Mouse (Mus musculus): Measurements from ENCODE around the gene Mlf2. TPM values are rescaled to one million over a fixed set of nuclear protein-coding genes. Genes with fewer than 3 reads are reported as not detected.

Gene Mlf2
- polyA plus RNA-seq, 1 experiment from 2014 or later: 546 TPM

DNA sequence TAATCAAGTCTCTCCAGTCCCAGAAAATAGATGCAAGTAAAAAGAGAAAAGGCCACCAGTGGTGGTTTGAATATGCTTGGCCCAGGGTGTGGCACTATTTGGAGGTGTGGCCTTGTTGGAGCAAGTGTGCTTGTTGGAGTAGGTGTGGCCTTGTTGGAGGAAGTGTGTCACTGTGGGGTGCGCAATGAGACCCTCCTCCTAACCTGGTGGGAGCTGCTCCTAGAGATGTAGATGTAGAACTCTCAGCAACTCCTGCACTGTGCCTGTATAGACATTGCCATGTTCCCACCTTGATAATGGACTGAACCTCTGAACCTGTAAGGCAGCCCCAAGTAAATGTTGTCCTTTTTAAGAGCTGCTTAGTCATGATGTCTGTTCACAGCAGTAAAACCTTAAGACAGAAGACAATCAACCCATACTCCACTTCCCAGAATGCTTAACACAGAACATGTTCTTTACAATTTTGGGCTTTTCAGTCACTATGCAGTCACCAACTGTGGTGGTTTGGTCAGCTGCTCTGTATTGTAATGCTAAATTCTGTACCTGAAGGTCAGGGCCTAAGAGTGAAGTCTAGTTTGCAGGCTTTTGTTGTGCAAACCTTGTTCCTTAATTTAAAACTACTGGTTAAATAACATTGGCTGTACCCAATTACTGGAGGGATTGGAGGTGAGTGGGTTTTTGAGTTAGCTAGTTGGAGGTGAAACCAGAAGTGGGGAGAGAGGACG is 23.0 kb downstream of the Mlf2 start:
- Histone ChIP-seq H3K27me3 (replicated peaks) (no peaks in the 10 kb centered on the region), H3K4me3 (no peak overlapping the region), H3K36me3 (peaks cover 37% of the 10 kb centered on the region), H3K9me3 (no peaks in the 10 kb centered on the region), H3K4me1 (no peaks in the 10 kb centered on the region), H3K27ac (no peak overlapping the region), H3K4me2 (replicated peaks) (no peak overlapping the region), H3K9ac (no peak overlapping the region)
- WGBS: 90% methylated on average over 2 of the region's 2 CpGs
- ATAC-seq (ENCODE audit: low FRiP score, low read depth): no peak

DNA sequence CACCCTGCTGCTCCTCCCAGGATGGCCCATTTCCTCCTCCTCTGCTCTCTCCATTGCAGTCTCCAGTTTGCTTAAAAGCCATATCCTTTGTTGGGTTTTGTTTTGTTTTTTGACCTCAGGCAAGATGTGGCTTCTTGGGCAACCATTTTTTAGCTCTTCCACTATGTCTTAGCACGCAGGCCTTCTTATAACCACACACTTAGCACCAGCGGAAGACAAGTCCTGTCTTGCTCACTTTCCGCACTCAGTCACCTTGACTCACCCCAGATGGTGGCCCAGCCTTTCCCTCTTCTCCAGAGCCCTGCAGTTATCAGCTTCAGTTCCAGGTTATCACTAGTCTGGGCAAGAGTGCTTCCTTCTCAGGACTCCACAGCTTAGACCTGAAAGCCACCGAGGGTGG is 24.0 kb downstream of the Mlf2 start:
- no peak overlapping the region for H3K27ac ChIP-seq
- peaks cover 48% of the 10 kb centered on the region for H3K36me3 ChIP-seq
- WGBS: 92% methylated on average over 4 of the region's 4 CpGs

DNA sequence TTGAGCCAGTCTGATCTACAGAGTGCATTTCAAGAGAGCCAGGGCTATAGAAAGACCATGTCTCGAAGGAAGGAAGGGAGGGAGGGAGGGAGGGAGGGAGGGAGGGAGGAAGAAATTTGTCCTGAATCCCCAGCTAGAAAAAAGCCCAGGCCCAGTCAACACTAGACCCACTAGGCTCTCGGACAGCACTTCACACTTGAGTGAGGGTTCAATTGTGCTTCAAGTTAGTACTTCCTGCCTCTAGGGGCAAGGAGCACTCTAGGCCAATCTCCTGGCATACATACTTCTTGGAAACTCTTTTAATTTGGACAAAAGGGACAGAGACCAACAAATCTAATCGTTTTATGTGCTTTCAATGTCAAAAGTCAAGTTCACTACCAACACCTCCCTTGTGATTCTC is 26.9 kb downstream of the Mlf2 start:
- ATAC-seq (ENCODE audit: low FRiP score, low read depth): no peak
- H3K4me1 ChIP-seq: no peaks in the 10 kb centered on the region
- no peaks in the 10 kb centered on the region for H3K9me3 ChIP-seq
- 82% methylated on average over 3 of the region's 3 CpGs for WGBS
- no peak overlapping the region for H3K27ac ChIP-seq
- no peak overlapping the region for H3K4me2 ChIP-seq (replicated peaks)
- peaks cover 71% of the 10 kb centered on the region for H3K36me3 ChIP-seq
- H3K9ac ChIP-seq: no peak overlapping the region
- no peak overlapping the region for H3K4me3 ChIP-seq
- no peaks in the 10 kb centered on the region for H3K27me3 ChIP-seq (replicated peaks)

More for the DNA sequence above, 24.0 kb downstream of the Mlf2 start:
- H3K4me1 ChIP-seq: no peaks in the 10 kb centered on the region
- H3K4me2 ChIP-seq (replicated peaks): no peak overlapping the region
- H3K9ac ChIP-seq: no peak overlapping the region
- H3K9me3 ChIP-seq: no peaks in the 10 kb centered on the region
- no peaks in the 10 kb centered on the region for H3K27me3 ChIP-seq (replicated peaks)
- no peak for ATAC-seq (ENCODE audit: low FRiP score, low read depth)
- no peak overlapping the region for H3K4me3 ChIP-seq

DNA sequence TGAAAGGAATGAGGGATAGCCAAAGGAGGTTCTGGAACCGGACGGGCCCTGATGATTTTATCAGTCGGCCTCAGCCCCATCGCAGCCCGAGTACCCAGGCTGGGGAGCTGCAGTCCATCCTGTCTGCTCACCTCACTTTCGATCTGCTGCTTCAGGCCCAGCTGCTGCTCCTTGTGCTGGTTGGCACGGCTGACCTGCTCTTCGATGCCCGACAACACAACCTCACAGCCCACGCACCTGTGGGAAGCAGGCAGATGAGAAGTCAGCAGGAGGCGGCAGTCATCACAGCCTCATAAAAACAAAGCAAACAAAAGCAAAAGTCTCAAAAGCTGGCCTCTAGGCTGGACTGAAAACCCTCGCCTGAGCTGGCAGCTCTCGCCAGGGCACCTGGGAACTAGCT is 28.8 kb downstream of the Mlf2 start:
- 88% methylated on average over 13 of the region's 13 CpGs for WGBS
- Histone ChIP-seq H3K27ac (no peak overlapping the region), H3K4me1 (peaks cover 7% of the 10 kb centered on the region), H3K27me3 (replicated peaks) (no peaks in the 10 kb centered on the region), H3K9me3 (no peaks in the 10 kb centered on the region), H3K9ac (no peak overlapping the region), H3K4me2 (replicated peaks) (no peak overlapping the region), H3K36me3 (peaks cover 65% of the 10 kb centered on the region), H3K4me3 (no peak overlapping the region)
- no peak for ATAC-seq (ENCODE audit: low FRiP score, low read depth)

DNA sequence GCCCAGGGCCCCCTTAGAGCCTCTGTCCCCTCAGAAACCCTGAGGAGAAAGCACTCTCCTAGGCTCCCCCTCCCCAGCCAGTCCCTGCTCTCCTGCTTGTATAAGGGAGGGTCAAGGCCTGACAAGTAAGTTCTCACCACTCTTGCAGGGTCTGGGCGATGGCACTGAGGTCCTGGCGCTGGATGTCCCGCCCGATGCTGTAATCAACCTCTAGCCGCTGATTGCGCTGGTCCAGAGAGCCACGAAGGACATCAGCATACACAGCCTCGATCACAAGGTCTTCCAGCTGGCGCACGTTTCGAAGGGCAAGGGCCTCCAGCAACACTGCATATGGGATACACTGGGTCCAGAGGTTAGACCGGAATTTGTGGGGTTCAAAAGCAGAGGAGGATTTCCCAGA is 29.8 kb downstream of the Mlf2 start:
- Histone ChIP-seq H3K36me3 (peaks cover 59% of the 10 kb centered on the region), H3K9ac (no peak overlapping the region), H3K27ac (no peak overlapping the region), H3K27me3 (replicated peaks) (no peaks in the 10 kb centered on the region), H3K4me3 (no peak overlapping the region), H3K4me1 (peaks cover 8% of the 10 kb centered on the region), H3K4me2 (replicated peaks) (no peak overlapping the region), H3K9me3 (no peaks in the 10 kb centered on the region)
- WGBS: 95% methylated on average over 12 of the region's 12 CpGs
- no peak for ATAC-seq (ENCODE audit: low FRiP score, low read depth)

DNA sequence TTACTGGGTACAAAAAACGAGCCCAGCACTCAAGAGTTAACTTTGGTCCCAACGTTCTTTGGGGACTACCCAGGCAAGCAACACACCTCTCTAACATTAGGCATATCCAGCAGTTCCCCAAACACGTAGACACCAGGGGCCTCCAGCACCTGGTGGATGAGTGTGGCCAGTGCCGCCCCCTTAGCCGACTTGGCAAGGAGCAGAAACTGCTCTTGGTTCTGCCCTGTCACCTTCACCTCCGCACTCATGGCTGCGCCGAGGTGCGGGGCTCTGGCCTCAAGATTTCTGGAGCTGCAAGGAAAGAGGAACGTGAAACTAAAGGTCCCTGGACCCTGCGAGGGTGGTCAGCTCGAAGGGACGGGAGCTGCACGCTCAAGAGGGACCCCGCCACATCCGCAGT is 33.5 kb downstream of the Mlf2 start:
- 44% methylated on average over 16 of the region's 16 CpGs for WGBS
- ATAC-seq (ENCODE audit: low FRiP score, low read depth): no peak; the same call in 1 of the 2 replicates
- no peaks in the 10 kb centered on the region for H3K27me3 ChIP-seq (replicated peaks)
- peaks cover 8% of the 10 kb centered on the region for H3K4me1 ChIP-seq
- H3K9ac ChIP-seq: peak overlapping the region; percentile 82
- peak overlapping the region; percentile 76 for H3K4me3 ChIP-seq
- no peaks in the 10 kb centered on the region for H3K9me3 ChIP-seq
- H3K27ac ChIP-seq: 0 out of 2 replicates have a peak overlapping the region, but pooled peaks have one; percentile 83
- peak overlapping the region; percentile 92 for H3K4me2 ChIP-seq (replicated peaks)
- H3K36me3 ChIP-seq: peaks cover 33% of the 10 kb centered on the region

DNA sequence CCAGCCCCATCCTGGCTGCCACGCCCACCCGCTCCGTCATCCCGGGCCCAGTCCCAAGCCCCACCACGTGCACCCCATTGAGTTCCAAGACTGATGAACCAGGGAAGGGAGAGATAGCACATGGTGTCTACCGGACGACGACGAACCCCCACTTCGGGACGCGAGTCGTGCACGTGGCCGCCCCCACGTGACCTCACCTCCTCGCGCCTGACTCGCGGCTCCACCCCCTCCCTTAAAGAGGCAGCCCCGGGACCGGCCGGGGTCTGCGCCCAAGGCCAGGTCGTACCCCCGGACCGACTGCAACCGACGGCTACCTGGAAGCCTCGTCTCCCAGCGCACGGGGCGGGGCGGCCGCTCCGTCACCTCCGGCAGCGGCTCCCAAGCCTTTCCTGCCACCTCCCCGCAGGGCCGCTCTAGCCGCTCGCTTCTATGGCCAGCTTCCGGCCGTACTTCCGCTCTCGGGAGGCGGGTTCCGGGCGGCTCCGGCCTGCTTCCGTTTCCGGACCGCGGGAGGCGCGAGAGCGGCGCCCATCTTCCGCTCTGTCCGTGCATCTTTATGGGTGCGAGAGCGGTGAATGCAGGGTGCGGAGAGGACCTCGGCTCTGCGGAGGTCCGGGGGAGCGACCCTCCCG is 34.0 kb downstream of the Mlf2 start, which contains the start of gene Cops7a:
Gene Cops7a, minus strand, starts transcription at position 451 of the 632 bp plus-strand sequence.
- H3K36me3 ChIP-seq: peaks cover 27% of the 10 kb centered on the region
- H3K27me3 ChIP-seq (replicated peaks): no peaks in the 10 kb centered on the region
- H3K4me3 ChIP-seq: peak within 1 kb of the TSS; percentile 76
- H3K9me3 ChIP-seq: no peaks in the 10 kb centered on the region
- peaks cover 8% of the 10 kb centered on the region for H3K4me1 ChIP-seq
- H3K27ac ChIP-seq: peak within 1 kb of the TSS; percentile 83
- WGBS: under 1% methylated on average over 68 of the region's 68 CpGs
- H3K9ac ChIP-seq: peak within 1 kb of the TSS; percentile 82
- ATAC-seq (ENCODE audit: low FRiP score, low read depth): peak; percentile 93
- peak within 1 kb of the TSS; percentile 92 for H3K4me2 ChIP-seq (replicated peaks)

DNA sequence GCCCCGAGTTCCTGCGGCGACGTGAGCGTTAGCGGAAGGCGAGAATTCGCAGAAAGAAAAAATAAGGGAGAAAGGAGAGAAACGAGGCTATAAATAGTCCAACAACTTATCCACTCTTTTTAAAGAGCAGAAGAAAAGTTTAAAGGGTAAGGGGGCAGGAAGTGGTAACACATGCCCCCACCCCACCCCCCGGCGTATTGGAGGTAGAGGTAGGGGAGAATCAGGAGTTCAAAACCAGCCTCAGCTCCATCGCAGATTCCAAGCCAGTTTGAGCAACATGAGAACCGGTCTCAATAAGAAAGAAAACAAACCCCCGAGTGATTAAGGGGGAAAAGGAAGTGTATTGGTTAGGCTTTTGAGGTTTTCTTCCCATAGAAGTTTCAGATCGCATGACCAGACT is 34.6 kb downstream of the Mlf2 start:
- H3K27ac ChIP-seq: peak overlapping the region; percentile 83
- H3K9ac ChIP-seq: peak overlapping the region; percentile 82
- H3K4me2 ChIP-seq (replicated peaks): peak overlapping the region; percentile 92
- no peaks in the 10 kb centered on the region for H3K9me3 ChIP-seq
- peak overlapping the region; percentile 76 for H3K4me3 ChIP-seq
- H3K4me1 ChIP-seq: peaks cover 8% of the 10 kb centered on the region
- ATAC-seq (ENCODE audit: low FRiP score, low read depth): peak; percentile 33; the same call in 1 of the 2 replicates
- WGBS: 17% methylated on average over 15 of the region's 15 CpGs
- 0 out of 2 replicates have a peak, but pooled peaks cover 2% of the 10 kb centered on the region for H3K27me3 ChIP-seq (replicated peaks)
- peaks cover 22% of the 10 kb centered on the region for H3K36me3 ChIP-seq

DNA sequence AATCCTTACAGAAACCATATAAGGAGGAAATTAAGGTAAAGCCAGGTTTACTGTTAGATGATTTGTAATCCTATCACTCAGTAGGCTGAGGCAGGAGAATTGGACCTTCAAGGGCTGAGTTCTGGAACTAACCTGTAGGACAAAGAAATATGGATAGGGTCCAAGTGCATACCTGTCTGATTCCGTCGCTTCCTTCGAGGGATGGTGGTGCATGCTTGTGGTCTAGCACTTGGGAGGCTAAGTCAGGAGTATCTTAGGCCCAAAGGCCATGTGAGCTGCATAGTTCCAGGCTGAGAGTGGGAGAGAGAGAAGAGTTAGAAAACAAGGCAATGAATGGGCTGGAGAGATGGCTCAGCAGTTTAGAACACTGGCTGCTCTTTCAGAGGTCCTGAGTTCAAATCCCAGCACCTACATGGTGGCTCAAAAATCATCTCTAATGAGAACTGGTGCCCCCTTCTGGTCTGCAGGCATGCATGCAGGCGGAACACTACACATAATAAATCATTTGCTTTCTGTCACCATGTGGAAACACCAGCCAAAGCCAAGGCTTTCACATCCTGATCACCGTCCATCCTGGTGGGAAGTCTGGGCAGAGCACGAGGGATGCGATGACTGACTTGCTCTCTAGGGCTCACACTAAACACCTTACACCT is 35.4 kb downstream of the Mlf2 start:
- H3K9me3 ChIP-seq: no peaks in the 10 kb centered on the region
- no peak for ATAC-seq (ENCODE audit: low FRiP score, low read depth)
- H3K27ac ChIP-seq: no peak overlapping the region
- WGBS: 98% methylated on average over 7 of the region's 7 CpGs
- 0 out of 2 replicates have a peak, but pooled peaks cover 2% of the 10 kb centered on the region for H3K27me3 ChIP-seq (replicated peaks)
- peaks cover 8% of the 10 kb centered on the region for H3K4me1 ChIP-seq
- peak overlapping the region; percentile 11; the same call in 1 of the 2 replicates for H3K4me3 ChIP-seq
- peak overlapping the region; percentile 92 for H3K4me2 ChIP-seq (replicated peaks)
- peaks cover 13% of the 10 kb centered on the region for H3K36me3 ChIP-seq
- H3K9ac ChIP-seq: no peak overlapping the region

DNA sequence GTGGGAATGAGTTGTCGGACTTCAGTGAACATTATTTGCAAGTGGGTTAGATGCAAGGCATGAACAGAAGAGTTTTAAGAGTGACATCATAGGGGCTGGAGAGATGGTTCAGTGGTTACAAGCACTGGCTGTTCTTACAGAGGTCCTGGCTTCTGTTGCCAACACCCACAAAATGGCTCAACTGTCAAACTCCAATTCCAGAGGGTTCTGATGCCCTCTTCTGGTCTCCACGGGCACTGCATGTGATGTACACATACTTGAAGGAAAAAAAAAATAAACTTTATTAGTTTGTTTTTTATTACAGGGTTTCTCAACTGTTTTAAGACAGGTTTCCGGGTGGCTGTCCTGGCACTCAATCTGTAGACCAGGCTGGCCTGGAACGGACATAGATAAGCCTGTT is 36.6 kb downstream of the Mlf2 start:
- peaks cover 8% of the 10 kb centered on the region for H3K4me1 ChIP-seq
- H3K9me3 ChIP-seq: no peaks in the 10 kb centered on the region
- H3K27me3 ChIP-seq (replicated peaks): 0 out of 2 replicates have a peak, but pooled peaks cover 2% of the 10 kb centered on the region
- WGBS: 68% methylated on average over 4 of the region's 4 CpGs
- ATAC-seq (ENCODE audit: low FRiP score, low read depth): no peak
- no peak overlapping the region for H3K4me2 ChIP-seq (replicated peaks)
- H3K27ac ChIP-seq: no peak overlapping the region
- no peak overlapping the region for H3K9ac ChIP-seq
- H3K4me3 ChIP-seq: no peak overlapping the region
- peaks cover 4% of the 10 kb centered on the region; the same call in 1 of the 2 replicates for H3K36me3 ChIP-seq
